Comparison of ENCODE assay signal across 37 mouse cellular contexts in genomic region chr9:51032291-51032690, GRCm38 (mm10). TPM values are rescaled to one million over a fixed set of nuclear protein-coding genes. Genes with fewer than 3 reads are reported as not detected.
"Had no signal": no experiment of that assay in that cellular context is flagged by ENCODE, and none has a peak within 500 bp of the region (broad histone marks: within the 10 kb centered on the region; RNA-seq: fewer than 3 reads in every experiment).

No protein-coding gene starts in this region.

- H3K4me3 ChIP-seq: heart, adult 2 months; heart, embryonic 13.5 days; heart, embryonic 15.5 days; hindbrain, embryonic 10.5 days; hindbrain, embryonic 12.5 days; intestine, embryonic 15.5 days; layer of hippocampus, adult 2 months; left cerebral cortex, adult 2 months; limb, embryonic 13.5 days; limb, embryonic 15.5 days had no signal

- H3K36me3 ChIP-seq: heart, embryonic 13.5 days; heart, embryonic 15.5 days; hindbrain, embryonic 10.5 days; hindbrain, embryonic 12.5 days; intestine, embryonic 15.5 days; limb, embryonic 13.5 days; limb, embryonic 15.5 days had no signal

- H3K9me3 ChIP-seq: heart, embryonic 13.5 days; heart, embryonic 15.5 days; hindbrain, embryonic 10.5 days; hindbrain, embryonic 12.5 days; intestine, embryonic 15.5 days; limb, embryonic 13.5 days; limb, embryonic 15.5 days had no signal

- ATAC-seq: forebrain, postnatal 0 days; hindbrain, embryonic 16.5 days; intestine, embryonic 15.5 days; intestine, postnatal 0 days had no signal

- H3K9ac ChIP-seq: forebrain, postnatal 0 days; heart, embryonic 13.5 days; heart, embryonic 15.5 days; hindbrain, embryonic 12.5 days; hindbrain, embryonic 14.5 days; intestine, embryonic 15.5 days; limb, embryonic 13.5 days; limb, embryonic 15.5 days had no signal

- H3K27me3 ChIP-seq: heart, embryonic 13.5 days; heart, embryonic 15.5 days; hindbrain, embryonic 12.5 days; intestine, embryonic 15.5 days; limb, embryonic 13.5 days had no signal

- H3K27ac ChIP-seq: heart, adult 2 months; heart, embryonic 15.5 days; hindbrain, embryonic 10.5 days; hindbrain, embryonic 12.5 days; hindbrain, embryonic 14.5 days; intestine, embryonic 15.5 days; layer of hippocampus, adult 2 months; left cerebral cortex, adult 2 months; limb, embryonic 13.5 days; limb, embryonic 15.5 days had no signal

- H3K4me1 ChIP-seq: hindbrain, embryonic 10.5 days; hindbrain, embryonic 12.5 days; intestine, embryonic 15.5 days; limb, embryonic 15.5 days had no signal

- DNase-seq: forebrain, postnatal 0 days; gastrocnemius, postnatal 25 days; heart, adult 2 months; heart, postnatal 4 days; kidney, adult 18-20 months; kidney, adult 8-10 months; kidney, postnatal 10 days; kidney, postnatal 25 days; kidney, postnatal 4 days; left cerebral cortex, postnatal 4 days had no signal

- H3K4me2 ChIP-seq: heart, embryonic 11.5 days; heart, embryonic 13.5 days; heart, embryonic 15.5 days; hindbrain, embryonic 12.5 days; hindbrain, embryonic 14.5 days; intestine, embryonic 15.5 days; limb, embryonic 13.5 days; limb, embryonic 15.5 days had no signal

RNA-seq across cellular contexts. Expression of gene Btg4, which starts 28.4 kb away (rescaled TPM):
- total RNA-seq: forebrain, postnatal 0 days; gastrocnemius, adult 18-20 months; gastrocnemius, adult 8-10 months; gastrocnemius, postnatal 25 days; gastrocnemius, postnatal 4 days; heart, adult 2 months; heart, postnatal 25 days; heart, postnatal 4 days; layer of hippocampus, adult 2 months; layer of hippocampus, postnatal 10 days; layer of hippocampus, postnatal 25 days; left cerebral cortex, adult 2 months; left cerebral cortex, postnatal 10 days; left cerebral cortex, postnatal 25 days; left cerebral cortex, postnatal 4 days; liver, adult 2 months had no signal
- polyA plus RNA-seq: forebrain, postnatal 0 days; heart, adult 2 months; heart, embryonic 11.5 days; heart, embryonic 13.5 days; heart, embryonic 15.5 days; heart, postnatal 0 days; hindbrain, embryonic 10.5 days; hindbrain, embryonic 12.5 days; hindbrain, embryonic 14.5 days; hindbrain, embryonic 16.5 days; intestine, embryonic 15.5 days; intestine, postnatal 0 days; kidney, embryonic 14.5 days; kidney, embryonic 16.5 days; limb, embryonic 11.5 days; limb, embryonic 13.5 days; limb, embryonic 15.5 days; liver, adult 2 months had no signal

RNA-seq across cellular contexts. Expression of gene Layn, which starts 44.6 kb away (rescaled TPM):
- polyA plus RNA-seq: inflammation-experienced regulatory T-cells, adult 6 months had no signal
